Mouse (Mus musculus) lung, postnatal 0 days (tissue): ENCODE measurements around the gene Trim34b.
"Not testable (repeated sequence)": the region's sequence is repeated elsewhere in the genome, so short reads cannot be mapped to it uniquely, and the experiment has no call there.

Source experiments
- CTCF ChIP-seq: IDR thresholded peaks from 2 replicates; pipeline ENCODE4 v1.5.1; 2016; ENCODE audit warnings: antibody characterized with exemption, mild to moderate bottlenecking
- EP300 ChIP-seq: IDR thresholded peaks from 2 replicates; pipeline ENCODE4 v1.6.1; 2016; ENCODE audit warnings: antibody characterized with exemption, mild to moderate bottlenecking, control low read depth

GRCm38 (mm10) chr7:104348043-104348442 is 18.8 kb downstream of the Trim34b start:
- not testable (repeated sequence) for TF ChIP-seq CTCF, EP300
